Mouse (Mus musculus) left cerebral cortex, postnatal 4 days (tissue): ENCODE measurements around the gene Wnt1. TPM values are rescaled to one million over a fixed set of nuclear protein-coding genes. Genes with fewer than 3 reads are reported as not detected.

ENCODE experiments used
- DNase-seq: peaks from one replicate; pipeline ENCODE4 v3.0.0-alpha.2; 2022
- intact Hi-C: fragments of 180-260 bp; cut with DNase I; formaldehyde crosslinking; loops from one replicate; pipeline ENCODE4 v1.15.1; 2025
- total RNA-seq, 2 experiments: library from RNA; stranded (reverse); gene quantifications; 2 replicates each; pipeline ENCODE4 v1.2.3; 2021

The Wnt1 gene
- total RNA-seq, 2 experiments from 2014 or later: not detected

GRCm38 (mm10) chr15:98832161-98833058 is 42.8 kb downstream of the Wnt1 start:
- no peak for DNase-seq
- intact Hi-C loops: loop anchor here (5.0 kb wide), 1 partner anchor 35 kb away; no protein-coding TSS in a partner anchor

DNA sequence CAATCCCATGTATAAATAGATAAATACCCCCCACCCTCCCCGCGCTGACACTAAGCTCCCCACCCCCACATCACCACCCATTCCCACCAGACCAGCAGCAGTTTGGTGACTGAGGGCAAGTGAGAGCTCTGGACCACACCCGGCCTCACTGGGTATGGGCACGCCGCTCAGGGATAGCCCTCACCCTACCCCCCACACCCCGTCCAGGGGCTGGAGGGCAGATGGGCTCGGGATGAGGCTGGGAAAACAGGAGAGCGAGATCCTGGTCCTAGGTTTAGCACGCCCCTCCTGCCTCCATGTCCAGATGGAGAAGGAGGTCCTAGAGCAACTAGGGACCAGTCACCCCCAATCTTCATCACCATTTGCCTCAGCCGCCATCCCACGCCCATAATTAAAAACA is 43.6 kb downstream of the Wnt1 start:
- intact Hi-C loops: loop anchor here (5.0 kb wide), 1 partner anchor 34 kb away; no protein-coding TSS in a partner anchor
- DNase-seq: no peak

- intact Hi-C loops: loop anchor here (5.0 kb wide), 1 partner anchor 33 kb away; no protein-coding TSS in a partner anchor
- no peak for DNase-seq
These were observed 44.4 kb downstream of the Wnt1 start for GRCm38 (mm10) chr15:98834059-98834458.

DNA sequence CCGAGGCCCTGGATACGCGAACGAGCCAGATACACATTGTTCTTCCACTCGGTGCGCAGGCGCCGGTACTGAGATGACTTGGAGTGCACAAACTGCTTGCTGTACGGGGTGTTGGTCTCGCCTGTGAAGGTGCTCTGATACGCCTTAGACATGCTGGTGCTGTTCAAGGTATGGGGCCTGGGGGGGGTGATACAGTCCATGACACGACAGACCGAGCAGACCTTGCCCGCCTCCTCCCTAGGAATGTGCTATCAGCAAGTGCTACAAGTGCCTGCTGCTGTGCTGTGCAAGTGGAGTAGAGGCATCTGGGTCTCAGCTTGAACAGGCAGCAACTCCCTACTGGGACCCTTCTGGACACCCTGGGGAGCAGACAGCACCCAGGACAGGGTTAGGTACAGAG is 45.6 kb downstream of the Wnt1 start:
- DNase-seq: no peak
- intact Hi-C loops: no loop called here

DNA sequence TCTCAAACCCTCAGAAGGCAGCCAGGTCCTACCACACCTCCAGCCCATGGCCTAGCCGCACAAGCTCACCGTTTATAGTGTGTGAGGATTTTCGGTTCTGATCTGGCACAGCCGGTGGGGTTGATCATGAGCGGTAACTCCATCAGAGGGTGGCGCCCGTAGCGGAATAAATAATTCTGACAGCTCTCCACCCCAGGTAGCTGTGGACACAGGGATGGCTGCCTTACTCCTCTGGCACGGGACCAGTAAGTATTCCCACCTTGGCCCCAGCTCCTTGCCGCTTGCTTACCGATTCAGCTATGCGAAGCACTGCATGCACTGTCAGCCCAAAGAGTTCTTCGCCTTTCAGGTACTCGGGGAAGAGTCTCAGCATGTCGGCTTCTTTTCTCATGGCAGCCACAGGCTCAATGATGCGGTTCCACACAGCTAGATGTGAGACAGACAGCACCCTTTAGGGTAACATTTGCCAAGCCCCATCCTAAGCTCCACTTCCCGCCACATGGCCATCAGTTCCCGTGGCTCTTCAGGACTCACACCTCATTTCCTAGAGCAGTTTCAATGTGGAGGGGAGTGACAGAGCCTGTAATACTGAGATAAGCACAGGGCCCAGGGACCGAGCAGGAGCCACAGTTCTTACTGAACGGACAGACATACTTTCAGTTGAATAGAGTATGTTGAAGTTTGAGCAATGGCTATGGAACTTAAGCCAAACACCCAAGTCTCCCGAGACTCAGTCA is 47.5 kb downstream of the Wnt1 start:
- intact Hi-C loops: no loop called here
- no peak for DNase-seq

DNA sequence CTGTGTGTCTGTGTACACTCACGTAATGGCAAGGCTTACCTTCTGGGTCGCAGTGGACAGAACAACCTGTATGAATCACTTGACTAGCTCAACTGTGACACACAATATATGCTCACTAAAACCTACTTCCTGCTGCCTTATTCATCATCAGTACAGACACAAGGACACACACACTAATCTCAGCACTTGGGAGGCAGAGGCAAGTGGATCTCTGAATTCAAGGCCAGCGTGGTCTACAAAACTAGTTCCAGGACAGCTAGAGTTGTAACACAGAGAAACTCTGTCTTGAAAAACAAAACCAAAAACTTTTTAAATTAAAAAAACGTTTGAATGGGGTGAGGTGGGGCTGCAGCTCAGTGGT is 48.1 kb downstream of the Wnt1 start:
- no peak for DNase-seq
- intact Hi-C loops: no loop called here

GRCm38 (mm10) chr15:98839161-98839560 is 49.5 kb downstream of the Wnt1 start:
- DNase-seq: no peak
- intact Hi-C loops: no loop called here

DNA sequence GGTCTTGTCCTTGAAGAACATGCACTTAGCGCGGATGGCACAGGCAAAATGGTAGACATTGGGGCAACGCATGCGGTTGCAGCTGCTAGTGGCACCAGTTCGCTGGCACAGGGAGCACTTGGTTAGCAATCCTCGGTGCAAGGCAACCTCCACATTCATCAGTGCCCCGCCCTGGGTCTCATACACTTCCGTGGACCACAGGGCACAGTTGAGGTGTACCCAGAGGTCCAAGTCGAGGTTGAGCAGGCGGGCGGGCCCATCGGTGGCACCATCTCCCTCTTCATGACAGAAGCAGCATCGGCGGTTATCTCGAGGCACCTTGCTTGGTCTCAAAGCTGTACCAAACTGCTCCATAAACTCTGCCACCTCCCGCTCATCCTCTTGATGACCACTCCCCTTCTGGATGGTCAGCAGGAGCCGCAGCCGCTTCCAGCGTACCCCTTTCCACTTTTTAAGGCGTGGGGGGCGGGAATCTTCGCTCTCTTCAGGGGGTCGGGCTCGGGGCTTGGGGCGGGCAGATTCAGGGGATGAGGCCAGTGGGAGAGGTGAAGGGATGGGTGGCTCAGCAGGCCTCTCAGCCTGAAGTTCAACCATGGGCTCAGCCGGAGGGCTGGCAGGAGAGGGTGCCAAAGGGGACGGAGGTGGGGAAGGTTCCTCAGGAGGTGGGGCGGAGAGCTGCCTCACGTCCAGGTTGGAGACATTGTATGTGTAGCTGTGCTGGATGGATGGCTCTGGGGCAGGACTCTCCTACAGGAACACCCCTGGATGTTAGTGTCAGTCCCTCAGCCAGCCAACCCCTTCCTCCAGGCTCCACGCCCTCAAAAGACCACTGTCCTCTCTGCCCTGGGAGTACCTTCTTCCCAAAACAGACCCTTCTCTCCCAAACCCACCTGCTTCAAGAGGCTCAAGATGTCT is 50.3 kb downstream of the Wnt1 start:
- DNase-seq: no peak
- intact Hi-C loops: no loop called here

Other genes with a start within 250 kb of the Wnt1 start
- gene Ccnt1, start 218.9 kb upstream of the Wnt1 start, total RNA-seq: 10 to 100 TPM; 51.5 to 61.1 TPM
- gene 4930415O20Rik, start 218.9 kb upstream of the Wnt1 start, total RNA-seq: not detected
- 10 to 100 TPM; 55.1 to 56.6 TPM for gene Adcy6, start 179.8 kb upstream of the Wnt1 start, total RNA-seq
- gene Cacnb3, start 159.0 kb upstream of the Wnt1 start, total RNA-seq: 100 to 1,000 TPM; 213 to 226 TPM
- 10 to 100 TPM; 62.5 to 68.6 TPM for gene Ddx23, start 127.0 kb upstream of the Wnt1 start, total RNA-seq
- gene Rnd1, start 112.4 kb upstream of the Wnt1 start, total RNA-seq: 10 to 100 TPM; 46.5 to 49.7 TPM
- 10 to 100 TPM in 1 of 2 experiments, 1 to 10 TPM in 1; 9.9 to 10.3 TPM for gene Ccdc65, start 81.7 kb upstream of the Wnt1 start, total RNA-seq
- gene Fkbp11, start 61.7 kb upstream of the Wnt1 start, total RNA-seq: 1 to 10 TPM; 2.7 to 3.5 TPM
- gene Arf3, start 26.6 kb upstream of the Wnt1 start, total RNA-seq: 100 to 1,000 TPM; 318 to 348 TPM
- gene Wnt10b, start 11.7 kb upstream of the Wnt1 start, total RNA-seq: under 1 TPM; 0.36 to 0.40 TPM
- 100 to 1,000 TPM; 113 to 118 TPM for gene Ddn, start 19.6 kb downstream of the Wnt1 start, total RNA-seq
- 10 to 100 TPM; 35.0 to 38.1 TPM for gene Prkag1, start 41.7 kb downstream of the Wnt1 start, total RNA-seq
- gene Kmt2d, start 81.3 kb downstream of the Wnt1 start, total RNA-seq: 10 to 100 TPM; 74.2 to 74.4 TPM
- gene Rhebl1, start 104.7 kb downstream of the Wnt1 start, total RNA-seq: 10 to 100 TPM; 18.3 to 18.4 TPM
- under 1 TPM; 0.28 to 0.36 TPM for gene Dhh, start 108.7 kb downstream of the Wnt1 start, total RNA-seq
- gene Lmbr1l, start 128.4 kb downstream of the Wnt1 start, total RNA-seq: 10 to 100 TPM; 31.4 to 42.2 TPM
- 1,000 to 10,000 TPM; 1,107 to 1,135 TPM for gene Tuba1b, start 144.7 kb downstream of the Wnt1 start, total RNA-seq
- not detected for gene Gm49450, start 163.7 kb downstream of the Wnt1 start, total RNA-seq
- gene Tuba1a, start 163.8 kb downstream of the Wnt1 start, total RNA-seq: 1,000 to 10,000 TPM; 8,276 to 8,744 TPM
- gene Tuba1c, start 240.0 kb downstream of the Wnt1 start, total RNA-seq: 100 to 1,000 TPM; 548 to 589 TPM